Mouse (Mus musculus) stomach, postnatal 0 days (tissue): ENCODE results near the gene Ctbp2. TPM values are rescaled to one million over a fixed set of nuclear protein-coding genes. Genes with fewer than 3 reads are reported as not detected.

Experiments used
- ATAC-seq: fragments of 200-750 bp; cut with Nextera tagmentation; 2 replicates; pipeline ENCODE4 v1.8.0; 2017; ENCODE audit not compliant: low FRiP score, low TSS enrichment
- DNase-seq: peaks from one replicate; pipeline ENCODE4 v3.0.0-alpha.2; 2016; ENCODE audit warnings: low spot score
- H3K27ac ChIP-seq: fragments of 300-500 bp; sonication (generic); replicated peaks from 2 replicates; pipeline ENCODE4 v1.5.1; 2014; ENCODE audit warnings: mild to moderate bottlenecking, control low read depth
- H3K27me3 ChIP-seq: fragments of 300-500 bp; sonication (generic); 2 replicates; pipeline ENCODE4 v1.6.1; 2014; ENCODE audit warnings: low read length; ENCODE audit not compliant: control insufficient read depth, insufficient read depth
- H3K36me3 ChIP-seq: fragments of 300-500 bp; sonication (generic); 2 replicates; pipeline ENCODE4 v1.6.1; 2014; ENCODE audit warnings: low read length, mixed read lengths; ENCODE audit not compliant: control insufficient read depth, insufficient read depth
- H3K4me1 ChIP-seq: fragments of 300-500 bp; sonication (generic); replicated peaks from 2 replicates; pipeline ENCODE4 v1.6.1; 2014; ENCODE audit warnings: antibody characterized with exemption; ENCODE audit not compliant: control insufficient read depth, insufficient read depth
- H3K4me2 ChIP-seq: fragments of 300-500 bp; sonication (generic); replicated peaks from 2 replicates; pipeline ENCODE4 v1.6.1; 2014; ENCODE audit warnings: low read depth, mild to moderate bottlenecking, control low read depth, moderate library complexity
- H3K4me3 ChIP-seq: fragments of 300-500 bp; sonication (generic); 2 replicates; pipeline ENCODE4 v1.5.1; 2014; ENCODE audit warnings: low read depth, low read length, control low read depth
- H3K9ac ChIP-seq: fragments of 300-500 bp; sonication (generic); 2 replicates; pipeline ENCODE4 v1.6.1; 2014; ENCODE audit warnings: mild to moderate bottlenecking, low read length, control low read depth, mixed read lengths
- H3K9me3 ChIP-seq: fragments of 300-500 bp; sonication (generic); 2 replicates; pipeline ENCODE4 v1.6.1; 2016; ENCODE audit warnings: low read length; ENCODE audit not compliant: control insufficient read depth
- CTCF ChIP-seq: IDR thresholded peaks from 2 replicates; pipeline ENCODE4 v1.5.1; 2016; ENCODE audit warnings: antibody characterized with exemption, low read depth, mild to moderate bottlenecking, moderate library complexity
- EP300 ChIP-seq: optimal IDR thresholded peaks from 2 replicates; pipeline ENCODE3; 2016; ENCODE audit warnings: antibody characterized with exemption
- WGBS: fragments of 180-500 bp; shearing (Covaris S2); extraction: QIAGEN DNeasy Blood & Tissue Kit; methylation state at CpG from one replicate; pipeline ENCODE4 v1.1.7; 2014; 5-methylcytosine and 5-hydroxymethylcytosine counted together
- polyA plus RNA-seq: library from polyadenylated mRNA; unstranded; fragments of >200 nt; fragmentation: Nextera tagmentation; extraction: Ambion mirVana; gene quantifications from 2 replicates; pipeline ENCODE4 v1.2.1, GENCODE M21; 2015

Ctbp2 gene
- polyA plus RNA-seq, 1 experiment from 2014 or later, result 48.6 TPM

- DNase-seq (no peak), ATAC-seq (no peak)
- H3K9me3 ChIP-seq, result no peaks in the 10 kb centered on the region
- no peak overlapping the region for H3K27ac ChIP-seq
- TF ChIP-seq EP300 (no peak), CTCF (no peak)
- H3K36me3 ChIP-seq, result no peaks in the 10 kb centered on the region; the same call in 1 of the 2 replicates
- H3K4me3 ChIP-seq, result no peak overlapping the region
- 85% methylated on average over 4 of the region's 4 CpGs for WGBS
- H3K9ac ChIP-seq, result no peak overlapping the region
- no peaks in the 10 kb centered on the region for H3K27me3 ChIP-seq
- H3K4me2 ChIP-seq, result no peak overlapping the region
- peaks cover 16% of the 10 kb centered on the region for H3K4me1 ChIP-seq
Measured at GRCm38 (mm10) chr7:133008663-133009062, 115.5 kb downstream of the Ctbp2 start.

GRCm38 (mm10) chr7:133007343-133007742 is 116.8 kb downstream of the Ctbp2 start:
- 26% methylated on average over 11 of the region's 11 CpGs for WGBS
- H3K4me1 ChIP-seq, result peaks cover 14% of the 10 kb centered on the region
- H3K4me2 ChIP-seq, result no peak overlapping the region
- no peak overlapping the region for H3K9ac ChIP-seq
- H3K9me3 ChIP-seq, result no peaks in the 10 kb centered on the region
- H3K27me3 ChIP-seq, result no peaks in the 10 kb centered on the region
- DNase-seq, result peak; percentile 53
- no peak for TF ChIP-seq CTCF
- TF ChIP-seq EP300, result no peak
- H3K4me3 ChIP-seq, result no peak overlapping the region
- ATAC-seq, result 0 out of 2 replicates have a peak, but pooled peaks have one; percentile 7
- no peaks in the 10 kb centered on the region; the same call in 1 of the 2 replicates for H3K36me3 ChIP-seq
- peak overlapping the region; percentile 61 for H3K27ac ChIP-seq

- H3K36me3 ChIP-seq, result no peaks in the 10 kb centered on the region; the same call in none of the 2 replicates
- no peaks in the 10 kb centered on the region for H3K9me3 ChIP-seq
- no peak for ATAC-seq
- DNase-seq, result no peak
- H3K4me2 ChIP-seq, result no peak overlapping the region
- H3K4me1 ChIP-seq, result peaks cover 4% of the 10 kb centered on the region
- H3K9ac ChIP-seq, result no peak overlapping the region
- H3K27me3 ChIP-seq, result no peaks in the 10 kb centered on the region
- no peak overlapping the region for H3K4me3 ChIP-seq
- no peak for TF ChIP-seq EP300
- TF ChIP-seq CTCF, result no peak
- no peak overlapping the region for H3K27ac ChIP-seq
- WGBS, result 76% methylated on average over 7 of the region's 7 CpGs
Measured at GRCm38 (mm10) chr7:133005772-133006171, 118.4 kb downstream of the Ctbp2 start.

- DNase-seq (peak; percentile 85), ATAC-seq (peak; percentile 76)
- no peaks in the 10 kb centered on the region for H3K9me3 ChIP-seq
- no peak overlapping the region for H3K9ac ChIP-seq
- 12% methylated on average over 3 of the region's 3 CpGs for WGBS
- H3K27ac ChIP-seq, result no peak overlapping the region
- H3K36me3 ChIP-seq, result peaks cover 8% of the 10 kb centered on the region
- H3K4me1 ChIP-seq, result peaks cover 4% of the 10 kb centered on the region
- peak; percentile 97 for TF ChIP-seq CTCF
- no peak for TF ChIP-seq EP300
- no peak overlapping the region for H3K4me2 ChIP-seq
- H3K27me3 ChIP-seq, result no peaks in the 10 kb centered on the region
- no peak overlapping the region for H3K4me3 ChIP-seq
Measured at GRCm38 (mm10) chr7:133003421-133003820, 120.7 kb downstream of the Ctbp2 start.

GRCm38 (mm10) chr7:133002271-133002670 is 121.9 kb downstream of the Ctbp2 start:
- no peak for ATAC-seq
- no peak for DNase-seq
- Histone ChIP-seq H3K27me3 (no peaks in the 10 kb centered on the region), H3K4me3 (no peak overlapping the region), H3K4me2 (no peak overlapping the region), H3K36me3 (peaks cover 14% of the 10 kb centered on the region), H3K9ac (no peak overlapping the region), H3K4me1 (no peaks in the 10 kb centered on the region), H3K9me3 (no peaks in the 10 kb centered on the region), H3K27ac (no peak overlapping the region)
- TF ChIP-seq EP300 (no peak), CTCF (no peak)
- WGBS, result 81% methylated on average over 6 of the region's 6 CpGs

GRCm38 (mm10) chr7:133001388-133001787 is 122.8 kb downstream of the Ctbp2 start:
- WGBS, result 88% methylated on average over 3 of the region's 3 CpGs
- no peak for TF ChIP-seq EP300
- no peak for TF ChIP-seq CTCF
- H3K27me3 ChIP-seq, result no peaks in the 10 kb centered on the region
- DNase-seq, result no peak
- no peak overlapping the region for H3K9ac ChIP-seq
- no peak for ATAC-seq
- no peak overlapping the region for H3K4me2 ChIP-seq
- H3K9me3 ChIP-seq, result no peaks in the 10 kb centered on the region
- H3K4me3 ChIP-seq, result no peak overlapping the region
- H3K36me3 ChIP-seq, result peaks cover 18% of the 10 kb centered on the region
- H3K27ac ChIP-seq, result no peak overlapping the region
- H3K4me1 ChIP-seq, result no peaks in the 10 kb centered on the region
